8 mouse cellular contexts compared by ENCODE assay signal in the genomic region with DNA sequence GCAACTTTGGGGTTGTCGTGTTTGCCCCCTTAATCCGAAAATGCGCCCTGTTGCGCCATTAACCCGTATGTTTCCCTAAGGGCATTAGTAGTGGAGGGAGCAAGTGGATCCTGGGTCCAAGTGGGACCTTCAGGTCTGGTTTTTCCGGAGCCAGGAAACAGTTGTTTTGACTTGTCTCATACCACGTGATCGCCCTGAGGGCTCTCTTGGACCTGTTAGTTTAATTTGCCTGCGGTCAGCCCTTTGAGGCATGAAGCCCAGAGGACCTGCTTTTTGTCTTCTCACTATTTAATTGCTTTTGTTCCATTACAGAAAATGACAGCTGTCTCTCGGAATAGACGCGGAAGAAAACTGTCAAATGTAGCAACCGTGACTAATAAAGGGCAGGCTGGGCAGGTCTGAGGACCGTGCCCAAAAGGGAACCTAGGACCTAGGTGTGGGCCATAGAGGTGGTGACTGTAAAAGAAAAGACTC. TPM values are rescaled to one million over a fixed set of nuclear protein-coding genes. Genes with fewer than 3 reads are reported as not detected.
A peak's percentile ranks its signal among the peaks of the same experiment; 100 is the strongest.
DNase-seq lines count a peak whose midpoint lies in the region; ATAC-seq and TF ChIP-seq lines count a peak whose summit lies in the region.

No protein-coding gene starts in this region.

- peak overlapping the region; percentile 78 for H3K9ac ChIP-seq in limb, embryonic 14.5 days (ENCODE audit: low read depth, low read length, severe bottlenecking)

- no peak for TF ChIP-seq POLR2A in spleen, adult 2 months (IDR thresholded peaks at IDR 0.05; ENCODE audit: low read depth, low read length)
- no peak for TF ChIP-seq POLR2A in limb, embryonic 14.5 days (IDR thresholded peaks at IDR 0.05; ENCODE audit: borderline replicate concordance, extremely low read depth, insufficient read depth, insufficient read length)
- TF ChIP-seq POLR2A in myocyte (IDR thresholded peaks at IDR 0.05; ENCODE audit: insufficient read length, low read depth), result no peak

- H3K4me1 ChIP-seq in spleen, adult 2 months (ENCODE audit: control insufficient read depth, insufficient read depth, insufficient read length), result peaks cover 8% of the 10 kb centered on the region; the same call in 1 of the 2 replicates
- H3K4me1 ChIP-seq in forebrain, embryonic 10.5 days, result peaks cover 27% of the 10 kb centered on the region
- peaks cover 4% of the 10 kb centered on the region; the same call in 1 of the 2 replicates for H3K4me1 ChIP-seq in limb, embryonic 14.5 days (ENCODE audit: control insufficient read depth, insufficient read depth, low read length)

- ATAC-seq in limb, embryonic 14.5 days (ENCODE audit: low FRiP score, low read depth), result no peak; the same call in 1 of the 2 replicates

- H3K27me3 ChIP-seq in spleen, adult 2 months (ENCODE audit: control insufficient read depth, insufficient read depth, low read length), result no peaks in the 10 kb centered on the region
- peaks cover 5% of the 10 kb centered on the region; the same call in 1 of the 2 replicates for H3K27me3 ChIP-seq in forebrain, embryonic 10.5 days (ENCODE audit: poor library complexity, severe bottlenecking)
- H3K27me3 ChIP-seq in limb, embryonic 14.5 days (ENCODE audit: control insufficient read depth, insufficient read depth, low read length), result no peaks in the 10 kb centered on the region
- H3K27me3 ChIP-seq in myocyte (ENCODE audit: control insufficient read depth, insufficient read depth, insufficient read length), result peaks cover 4% of the 10 kb centered on the region

- WGBS in spleen, adult 2 months, result 4% methylated on average over 14 of the region's 14 CpGs
- WGBS in forebrain, embryonic 10.5 days, result 3% methylated on average over 14 of the region's 14 CpGs
- 2% methylated on average over 14 of the region's 14 CpGs for WGBS in limb, embryonic 14.5 days

- peak overlapping the region; percentile 97 for H3K27ac ChIP-seq in spleen, adult 2 months (ENCODE audit: insufficient read depth, low read length)
- H3K27ac ChIP-seq in forebrain, embryonic 10.5 days, result peak overlapping the region; percentile 88
- no peak overlapping the region for H3K27ac ChIP-seq in limb, embryonic 14.5 days (replicated peaks; ENCODE audit: low read depth, low read length)

- peak; percentile 76 to 94 for DNase-seq in spleen, adult 2 months (ENCODE audit: low read depth in 1 of 2, low spot score in 2 of 2)
- DNase-seq in spleen, adult 12 weeks (ENCODE audit: low spot score), result no peak
- DNase-seq in forebrain, embryonic 10.5 days (ENCODE audit: extremely low spot score, low spot score), result no peak
- no peak for DNase-seq in limb, embryonic 14.5 days (ENCODE audit: low spot score)
- DNase-seq in thymus, postnatal 25 days, result no peak
- no peak for DNase-seq in right cerebral cortex, postnatal 25 days
- DNase-seq in left cerebral cortex, adult 8-10 months (ENCODE audit: low spot score in 2 of 2), result no peak

- H3K36me3 ChIP-seq in spleen, adult 2 months (ENCODE audit: control insufficient read depth, insufficient read depth, low read length), result peaks cover 4% of the 10 kb centered on the region
- 0 out of 2 replicates have a peak, but pooled peaks cover 9% of the 10 kb centered on the region for H3K36me3 ChIP-seq in forebrain, embryonic 10.5 days (replicated peaks)
- no peaks in the 10 kb centered on the region for H3K36me3 ChIP-seq in limb, embryonic 14.5 days (ENCODE audit: control insufficient read depth, insufficient read depth, low read length)
- no peaks in the 10 kb centered on the region for H3K36me3 ChIP-seq in myocyte (ENCODE audit: control insufficient read depth, insufficient read depth)

- H3ac ChIP-seq in myocyte (ENCODE audit: control insufficient read depth, insufficient read length), result peak overlapping the region; percentile 43

- peaks cover 22% of the 10 kb centered on the region for H3K79me2 ChIP-seq in myocyte (ENCODE audit: control insufficient read depth, insufficient read depth)

- H3K4me2 ChIP-seq in limb, embryonic 14.5 days (replicated peaks; ENCODE audit: low read depth, low read length, severe bottlenecking), result peak overlapping the region; percentile 89
- H3K4me2 ChIP-seq in myocyte (ENCODE audit: low read depth), result peak overlapping the region; percentile 100

- no peak for TF ChIP-seq CTCF in spleen, adult 2 months (IDR thresholded peaks at IDR 0.05; ENCODE audit: extremely low read depth, insufficient read depth, insufficient read length, insufficient replicate concordance)

- peak overlapping the region; percentile 65 for H3K4me3 ChIP-seq in spleen, adult 2 months (ENCODE audit: extremely low read depth, insufficient read depth, insufficient read length)
- peak overlapping the region; percentile 89 for H3K4me3 ChIP-seq in forebrain, embryonic 10.5 days
- peak overlapping the region; percentile 84 for H3K4me3 ChIP-seq in limb, embryonic 14.5 days (replicated peaks; ENCODE audit: low read length)
- H3K4me3 ChIP-seq in myocyte, result peak overlapping the region; percentile 72

- no peaks in the 10 kb centered on the region for H3K9me3 ChIP-seq in forebrain, embryonic 10.5 days
- H3K9me3 ChIP-seq in limb, embryonic 14.5 days (ENCODE audit: control insufficient read depth, low read length), result no peaks in the 10 kb centered on the region

TF ChIP-seq in myocyte, 11 proteins besides CTCF, POLR2A, EP300 and RAD21:
- TF ChIP-seq CEBPB (IDR thresholded peaks at IDR 0.05; ENCODE audit: insufficient read depth, poor library complexity, severe bottlenecking), result no peak
- TF ChIP-seq POLR2AphosphoS2 (IDR thresholded peaks at IDR 0.05; ENCODE audit: insufficient read length, low read depth), result no peak
- peak; percentile 45 for TF ChIP-seq USF1 (IDR thresholded peaks at IDR 0.05; ENCODE audit: low read depth)
- no peak for TF ChIP-seq MYOD1 (IDR thresholded peaks at IDR 0.05; ENCODE audit: control insufficient read depth in 1 of 3, insufficient read length in 2 of 3, low read depth in 2 of 3)
- no peak for TF ChIP-seq REST (IDR thresholded peaks at IDR 0.05; ENCODE audit: insufficient read depth, insufficient read length)

RNA-seq across cellular contexts. Expression of gene Plekhm1, which starts 0.5 kb away (rescaled TPM):
- polyA plus RNA-seq in spleen, adult 2 months (2012; rRNA removed), result 26.8 and 27.5 TPM in 2 replicates
- polyA plus RNA-seq in forebrain, embryonic 10.5 days (2016; fragmentation: Nextera tagmentation; extraction: Ambion mirVana), result 8.4 TPM in 2 replicates
- polyA plus RNA-seq in limb, embryonic 14.5 days (2012; rRNA removed), result 11.8 and 13.9 TPM in 2 replicates
- 9.6 and 10.7 TPM in 2 replicates for polyA plus RNA-seq in limb, embryonic 14.5 days (2014; fragmentation: Nextera tagmentation; extraction: Ambion mirVana)
- 12.2 TPM for polyA plus RNA-seq in myocyte (2012; fragmentation: generic; extraction: Trizol)
- total RNA-seq in left cerebral cortex, adult 8-10 months (2022), result 10 to 100 TPM; 17.4 to 18.2 (median 18.0) TPM

RNA-seq across cellular contexts. Expression of gene Arhgap27, which starts 49.5 kb away (rescaled TPM):
- 90.0 and 101 TPM in 2 replicates for polyA plus RNA-seq in spleen, adult 2 months (2012; rRNA removed)
- 3.7 and 3.8 TPM in 2 replicates for polyA plus RNA-seq in forebrain, embryonic 10.5 days (2016; fragmentation: Nextera tagmentation; extraction: Ambion mirVana)
- polyA plus RNA-seq in limb, embryonic 14.5 days (2012; rRNA removed), result 14.1 and 16.7 TPM in 2 replicates
- polyA plus RNA-seq in limb, embryonic 14.5 days (2014; fragmentation: Nextera tagmentation; extraction: Ambion mirVana), result 8.4 and 9.4 TPM in 2 replicates
- 0.31 TPM for polyA plus RNA-seq in myocyte (2012; fragmentation: generic; extraction: Trizol)
- total RNA-seq in left cerebral cortex, adult 8-10 months (2022), result 10 to 100 TPM; 17.6 to 21.1 (median 19.1) TPM

Comparison
In these comparisons a context has a peak if more than half of its experiments do, and no peak if none do; other contexts are left out.
1. DNase-seq: peak in spleen, adult 2 months (2 of 2); none in spleen, adult 12 weeks (single experiment), forebrain, embryonic 10.5 days (single experiment), limb, embryonic 14.5 days (single experiment), thymus, postnatal 25 days (single experiment), right cerebral cortex, postnatal 25 days (single experiment) and left cerebral cortex, adult 8-10 months (0 of 2).
2. Peak in every context shown above with its lines, with median percentiles within 50 percentile points of each other: H3K4me3 ChIP-seq.